Mouse (Mus musculus) bone marrow macrophage, adult 2 months (primary cell): Measurements from ENCODE around the gene Acbd3.

Experiments
- CTCF ChIP-seq: IDR thresholded peaks from 2 replicates; pipeline ENCODE4 v1.5.1; 2012; ENCODE audit warnings: low read depth, mild to moderate bottlenecking, low read length, moderate library complexity
- POLR2A ChIP-seq: IDR thresholded peaks from 2 replicates; pipeline ENCODE4 v1.6.1; 2012; ENCODE audit warnings: mild to moderate bottlenecking, low read depth, low read length, borderline replicate concordance

- no peak for TF ChIP-seq POLR2A
- TF ChIP-seq CTCF = no peak
Measured at GRCm38 (mm10) chr1:180793445-180794117, 67.7 kb downstream of the Acbd3 start.
